Mouse (Mus musculus) retina, postnatal 1 day (tissue): ENCODE results near the gene 9430007A20Rik.
"Not testable (repeated sequence)": the region's sequence is repeated elsewhere in the genome, so short reads cannot be mapped to it uniquely, and the experiment has no call there.

Source experiments
- DNase-seq: peaks from one replicate; pipeline ENCODE4 v3.0.0-alpha.2; 2012

The 9430007A20Rik gene

DNA sequence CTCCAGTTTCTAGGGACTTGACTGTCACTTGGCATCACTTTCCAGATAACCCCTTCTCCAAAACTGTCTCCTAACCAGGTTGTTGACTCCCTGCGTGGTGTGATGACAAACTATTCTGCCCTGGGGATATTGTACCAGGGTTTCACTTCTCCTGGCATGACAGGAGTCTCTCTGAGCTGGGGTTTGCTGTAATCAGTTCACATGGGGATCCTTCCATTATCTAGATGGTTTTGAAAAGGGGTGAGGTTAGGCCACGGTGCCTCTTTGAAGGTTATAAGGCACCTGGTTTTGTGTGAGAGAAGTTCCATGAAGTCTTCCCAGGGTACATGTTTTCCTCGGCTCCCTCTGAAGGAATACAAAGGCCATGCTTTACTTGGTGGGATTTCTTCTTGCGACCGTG lies at the start of gene 9430007A20Rik:
Gene 9430007A20Rik (plus strand): TSS at position 301 of the 400 bp plus-strand sequence.
- DNase-seq = no peak

DNA sequence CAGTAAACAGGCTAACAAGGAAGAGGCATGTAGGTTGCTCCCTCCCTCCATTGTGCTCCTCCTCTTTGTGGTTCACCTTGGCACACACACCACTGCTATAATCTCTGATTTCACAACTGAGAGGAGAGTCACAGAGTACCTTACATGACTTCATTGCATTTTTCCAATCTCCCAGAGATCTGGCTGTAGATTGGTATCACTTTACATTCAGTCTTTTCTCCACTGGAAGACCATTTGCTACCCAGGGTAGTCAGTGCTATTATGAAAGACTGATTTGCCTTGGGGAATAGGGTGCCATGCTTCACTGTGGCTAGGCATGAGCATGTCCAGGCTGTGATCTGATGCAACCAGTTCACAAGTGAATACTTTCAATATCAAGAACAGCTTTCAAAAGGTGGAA lies 26.3 kb upstream of the 9430007A20Rik start:
- no peak for DNase-seq

DNA sequence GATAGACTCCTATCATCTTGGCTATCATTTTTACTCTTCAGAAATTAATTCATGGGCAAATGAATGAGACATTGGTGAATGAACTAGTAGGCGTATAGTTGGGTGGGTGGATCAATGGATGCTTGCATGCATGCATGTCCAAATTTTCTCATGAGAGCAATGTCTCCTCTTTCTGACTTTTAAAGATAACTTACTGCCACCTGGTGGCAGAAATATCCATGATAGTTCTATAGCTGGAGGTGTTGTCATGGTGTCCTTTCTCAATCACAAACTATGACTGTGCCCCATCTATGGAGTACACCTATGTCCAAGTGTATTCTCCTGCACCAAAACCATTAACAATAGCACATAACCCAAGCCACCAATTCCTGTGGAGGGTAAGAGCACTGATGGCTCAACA lies 13.1 kb upstream of the 9430007A20Rik start:
- no peak for DNase-seq

DNA sequence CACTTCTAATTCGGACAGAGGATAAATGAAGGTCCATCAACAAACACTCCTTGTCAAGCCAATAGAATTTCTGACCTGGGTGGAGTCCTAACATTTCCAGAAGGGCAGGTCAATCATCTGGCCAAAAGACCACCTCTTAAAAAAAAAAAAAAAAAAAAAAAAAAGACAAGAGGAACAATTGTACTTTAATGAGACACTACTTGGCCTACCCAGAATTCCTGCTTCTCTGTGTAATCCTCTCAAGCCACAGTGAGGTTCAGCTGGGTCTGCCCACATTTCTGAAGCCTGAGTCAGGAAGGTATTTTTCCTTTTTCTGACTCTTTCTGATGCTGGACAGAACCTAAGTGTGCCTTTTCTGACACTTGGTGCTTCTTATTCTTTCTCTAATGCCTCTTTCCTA lies 25.1 kb downstream of the 9430007A20Rik start:
- no peak for DNase-seq

DNA sequence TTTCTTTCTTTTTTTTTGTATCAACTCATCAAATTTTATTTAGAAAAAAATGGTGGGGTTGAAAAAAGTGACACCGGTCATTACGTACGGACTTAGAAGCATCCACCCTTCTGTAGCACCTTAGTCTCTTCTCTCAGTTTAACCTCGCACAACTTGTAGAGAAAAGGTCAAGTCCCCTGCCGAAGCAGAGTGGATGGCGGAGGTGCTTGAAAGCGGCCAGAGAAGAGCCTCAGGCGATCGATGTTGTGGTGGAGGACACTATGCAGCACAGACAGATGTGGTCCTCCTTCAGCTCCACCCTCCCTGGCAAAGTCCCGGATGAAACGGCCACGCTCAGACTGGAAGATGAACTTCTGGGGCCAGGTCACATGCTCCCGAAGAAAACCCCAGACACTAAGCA lies 25.7 kb downstream of the 9430007A20Rik start:
- DNase-seq = not testable (repeated sequence)

DNA sequence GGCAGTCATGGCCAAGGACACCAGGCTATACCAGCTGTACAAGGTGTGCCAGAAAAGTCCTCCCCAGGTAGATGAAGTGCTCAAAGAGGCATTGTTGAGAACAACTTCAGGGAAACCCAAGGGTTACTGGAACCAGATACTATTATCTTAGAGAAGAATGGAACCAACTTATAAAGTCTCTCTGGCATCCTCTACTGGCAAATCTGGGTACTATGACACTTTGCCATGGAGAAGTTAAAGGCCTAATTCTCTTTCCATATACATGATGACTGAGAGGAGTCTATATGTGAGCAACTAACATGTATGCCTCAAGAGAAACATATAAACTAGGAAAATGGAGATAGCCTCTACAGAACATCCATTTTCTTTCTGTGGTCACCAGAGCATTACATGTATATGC lies 31.5 kb downstream of the 9430007A20Rik start:
- no peak for DNase-seq

DNA sequence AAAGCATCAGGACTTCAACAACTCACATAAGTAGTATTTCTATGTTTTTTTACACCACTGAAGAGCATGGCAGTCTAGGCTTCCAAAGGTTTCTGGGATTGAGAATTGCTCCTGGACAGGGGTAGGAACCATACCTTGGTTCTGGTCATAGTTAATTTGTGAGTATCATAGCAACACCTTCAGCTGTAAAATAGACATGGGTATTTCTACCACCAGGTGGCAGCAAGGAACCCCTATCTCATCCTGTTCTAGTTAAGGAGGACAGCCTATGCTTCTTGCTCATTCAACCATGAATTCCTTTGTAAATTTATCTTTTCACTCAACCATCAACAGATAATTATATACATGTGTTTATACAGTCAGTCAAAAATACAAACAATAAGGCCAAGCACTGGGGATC lies 40.2 kb downstream of the 9430007A20Rik start:
- no peak for DNase-seq

DNA sequence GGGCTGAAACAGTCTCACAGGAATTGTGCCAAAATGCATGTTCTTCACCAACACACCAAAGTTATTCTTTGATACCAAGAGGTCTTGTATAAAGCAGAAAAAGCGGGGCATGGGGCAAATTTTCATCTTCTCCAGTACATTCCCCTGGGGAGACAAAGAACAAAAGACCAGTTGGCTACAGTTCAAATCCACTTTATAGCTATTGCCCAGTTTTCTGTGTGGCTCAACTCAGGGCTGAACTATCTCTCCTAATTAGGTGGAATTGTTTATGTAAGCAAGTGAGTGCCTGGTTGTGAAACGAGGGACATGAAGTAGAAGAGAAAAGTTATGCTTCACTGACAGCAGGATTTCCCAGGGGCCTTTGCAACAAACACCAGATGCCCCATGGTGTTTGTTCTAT lies 41.6 kb downstream of the 9430007A20Rik start:
- DNase-seq = no peak

DNA sequence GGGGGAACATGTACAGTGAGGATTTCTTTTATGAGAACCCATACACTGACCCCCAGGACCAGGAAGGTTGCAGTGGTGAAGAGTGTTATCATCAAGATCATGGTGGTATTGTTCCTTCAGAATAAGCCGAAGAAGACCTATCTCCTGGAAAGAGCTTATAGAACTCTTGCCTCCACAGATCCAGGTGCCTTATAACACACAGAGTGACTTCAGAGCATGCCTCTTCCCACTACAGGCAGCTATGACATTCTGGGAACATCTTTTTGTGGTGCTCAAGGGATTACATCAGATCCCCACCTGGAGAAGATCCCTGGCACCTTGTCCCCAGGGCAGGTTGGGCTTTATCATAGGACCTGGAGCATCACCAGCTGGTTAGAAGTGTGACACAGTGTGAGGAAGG lies 45.4 kb downstream of the 9430007A20Rik start, which contains the start of gene Gm13124:
Gene Gm13124 (minus strand): TSS at position 101 of the 400 bp plus-strand sequence.
- no peak for DNase-seq

DNA sequence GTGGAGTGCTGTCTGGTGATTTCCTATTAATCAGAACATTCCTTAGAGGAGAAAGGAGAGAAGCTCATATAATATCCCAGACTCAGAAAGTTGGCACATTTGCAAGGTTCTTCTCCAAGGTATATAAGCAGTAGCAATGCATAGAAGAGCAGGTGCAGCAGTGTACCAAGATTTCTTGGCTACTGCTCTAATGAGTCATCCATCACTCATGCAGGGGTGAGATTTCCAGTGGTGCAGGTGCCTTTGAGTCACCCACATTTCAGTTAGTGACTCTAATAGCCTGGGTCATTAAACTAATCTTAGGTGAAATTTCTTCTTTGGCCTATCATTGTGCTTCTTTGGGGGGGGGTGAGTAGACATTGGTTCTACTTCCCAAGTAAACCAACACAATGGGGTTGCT lies 48.1 kb downstream of the 9430007A20Rik start:
- DNase-seq = no peak
